Mouse (Mus musculus) forebrain, embryonic 16.5 days (tissue): ENCODE measurements around the gene Tyms. TPM values are rescaled to one million over a fixed set of nuclear protein-coding genes. Genes with fewer than 3 reads are reported as not detected.
A peak's percentile ranks its signal among the peaks of the same experiment; 100 is the strongest.
"Not testable (repeated sequence)": the region's sequence is repeated elsewhere in the genome, so short reads cannot be mapped to it uniquely, and the experiment has no call there.

Experiments
- ATAC-seq: fragments of 200-750 bp; cut with Nextera tagmentation; 2 replicates; pipeline ENCODE4 v1.8.0; 2017; ENCODE audit warnings: mild to moderate bottlenecking, moderate library complexity
- H3K27ac ChIP-seq: fragments of 300-500 bp; sonication (generic); 2 replicates; pipeline ENCODE4 v1.5.1; 2014; ENCODE audit warnings: low read length, control low read depth
- H3K27me3 ChIP-seq: fragments of 300-500 bp; sonication (generic); replicated peaks from 2 replicates; pipeline ENCODE4 v1.6.1; 2014; ENCODE audit warnings: low read length; ENCODE audit not compliant: control insufficient read depth, insufficient read depth
- H3K36me3 ChIP-seq: fragments of 300-500 bp; sonication (generic); 2 replicates; pipeline ENCODE4 v1.6.1; 2014; ENCODE audit not compliant: control insufficient read depth, insufficient read depth
- H3K4me1 ChIP-seq: fragments of 300-500 bp; sonication (generic); replicated peaks from 2 replicates; pipeline ENCODE4 v1.6.1; 2014; ENCODE audit warnings: low read length; ENCODE audit not compliant: control insufficient read depth, insufficient read depth
- H3K4me2 ChIP-seq: fragments of 300-500 bp; sonication (generic); 2 replicates; pipeline ENCODE4 v1.6.1; 2014; ENCODE audit warnings: mild to moderate bottlenecking, low read length, control low read depth
- H3K4me3 ChIP-seq: fragments of 300-500 bp; sonication (generic); replicated peaks from 2 replicates; pipeline ENCODE4 v1.5.1; 2014; ENCODE audit warnings: mild to moderate bottlenecking, low read length, control low read depth
- H3K9ac ChIP-seq: fragments of 300-500 bp; sonication (generic); replicated peaks from 2 replicates; pipeline ENCODE4 v1.6.1; 2014; ENCODE audit warnings: low read depth, low read length, control low read depth
- H3K9me3 ChIP-seq: fragments of 300-500 bp; sonication (generic); 2 replicates; pipeline ENCODE4 v1.6.1; 2016; ENCODE audit warnings: low read length; ENCODE audit not compliant: control insufficient read depth
- WGBS: fragments of 180-500 bp; shearing (Covaris S2); extraction: QIAGEN DNeasy Blood & Tissue Kit; methylation state at CpG from one replicate; pipeline ENCODE4 v1.1.7; 2014; 5-methylcytosine and 5-hydroxymethylcytosine counted together
- polyA plus RNA-seq: library from polyadenylated mRNA; unstranded; fragments of >200 nt; fragmentation: Nextera tagmentation; extraction: Ambion mirVana; gene quantifications from 2 replicates; pipeline ENCODE4 v1.2.1, GENCODE M21; 2015

Tyms gene
- polyA plus RNA-seq, 1 experiment from 2014 or later = 84.3 TPM

GRCm38 (mm10) chr5:30067726-30068125 lies 5.7 kb downstream of the Tyms start:
- Histone ChIP-seq H3K4me3 (no peak overlapping the region), H3K4me2 (no peak overlapping the region), H3K27me3 (no peaks in the 10 kb centered on the region), H3K36me3 (peaks cover 9% of the 10 kb centered on the region), H3K27ac (no peak overlapping the region), H3K9ac (no peak overlapping the region), H3K4me1 (peaks cover 8% of the 10 kb centered on the region), H3K9me3 (no peaks in the 10 kb centered on the region)
- WGBS = 75% methylated on average over 6 of the region's 6 CpGs
- ATAC-seq = no peak

- H3K27ac ChIP-seq, H3K27me3 ChIP-seq, ATAC-seq, H3K4me2 ChIP-seq, H3K36me3 ChIP-seq, H3K9me3 ChIP-seq, H3K4me1 ChIP-seq, H3K4me3 ChIP-seq, H3K9ac ChIP-seq: not testable (repeated sequence)
- 49% methylated on average over 5 of the region's 5 CpGs for WGBS
Measured at GRCm38 (mm10) chr5:30059607-30060006, 13.8 kb downstream of the Tyms start.

GRCm38 (mm10) chr5:30058216-30058731 lies 15.1 kb downstream of the Tyms start:
- 35% methylated on average over 6 of the region's 6 CpGs for WGBS
- Histone ChIP-seq H3K9me3 (no peaks in the 10 kb centered on the region), H3K4me3 (no peak overlapping the region), H3K27ac (no peak overlapping the region), H3K4me1 (no peaks in the 10 kb centered on the region; the same call in 1 of the 2 replicates), H3K36me3 (0 out of 2 replicates have a peak, but pooled peaks cover 7% of the 10 kb centered on the region), H3K27me3 (no peaks in the 10 kb centered on the region), H3K4me2 (no peak overlapping the region), H3K9ac (no peak overlapping the region)
- no peak for ATAC-seq

GRCm38 (mm10) chr5:30039841-30040240 lies 33.6 kb downstream of the Tyms start:
- not testable (repeated sequence) for H3K27me3 ChIP-seq, H3K4me2 ChIP-seq, H3K36me3 ChIP-seq, H3K9ac ChIP-seq, H3K27ac ChIP-seq, H3K9me3 ChIP-seq, H3K4me3 ChIP-seq, H3K4me1 ChIP-seq, ATAC-seq
- 83% methylated on average over 4 of the region's 4 CpGs for WGBS

GRCm38 (mm10) chr5:30039324-30039723 lies 34.1 kb downstream of the Tyms start:
- H3K36me3 ChIP-seq, ATAC-seq, H3K4me1 ChIP-seq, H3K9ac ChIP-seq, H3K27ac ChIP-seq, H3K9me3 ChIP-seq, H3K4me3 ChIP-seq, H3K27me3 ChIP-seq, H3K4me2 ChIP-seq: not testable (repeated sequence)
- 93% methylated on average over 5 of the region's 5 CpGs for WGBS

- not testable (repeated sequence) for H3K9ac ChIP-seq, H3K9me3 ChIP-seq, H3K27me3 ChIP-seq, ATAC-seq, H3K27ac ChIP-seq, H3K36me3 ChIP-seq, H3K4me1 ChIP-seq, H3K4me3 ChIP-seq, H3K4me2 ChIP-seq
- 93% methylated on average over 2 of the region's 2 CpGs for WGBS
Measured at GRCm38 (mm10) chr5:30037111-30037510, 36.3 kb downstream of the Tyms start.

- H3K4me1 ChIP-seq, H3K9me3 ChIP-seq, H3K27ac ChIP-seq, H3K9ac ChIP-seq, ATAC-seq, H3K4me3 ChIP-seq, H3K36me3 ChIP-seq, H3K4me2 ChIP-seq, H3K27me3 ChIP-seq: not testable (repeated sequence)
- 86% methylated on average over 4 of the region's 4 CpGs for WGBS
Measured at GRCm38 (mm10) chr5:30035862-30036261, 37.6 kb downstream of the Tyms start.

- H3K4me1 ChIP-seq = peaks cover 9% of the 10 kb centered on the region
- ATAC-seq = no peak
- H3K4me2 ChIP-seq = no peak overlapping the region
- H3K27me3 ChIP-seq = no peaks in the 10 kb centered on the region
- WGBS = 56% methylated on average over 2 of the region's 2 CpGs
- no peak overlapping the region for H3K9ac ChIP-seq
- no peaks in the 10 kb centered on the region for H3K9me3 ChIP-seq
- no peak overlapping the region for H3K4me3 ChIP-seq
- no peak overlapping the region for H3K27ac ChIP-seq
- no peaks in the 10 kb centered on the region for H3K36me3 ChIP-seq
Measured at GRCm38 (mm10) chr5:30014580-30014979, 58.8 kb downstream of the Tyms start.

- H3K4me1 ChIP-seq = peaks cover 9% of the 10 kb centered on the region
- no peak within 1 kb of the TSS for H3K4me3 ChIP-seq
- WGBS = 47% methylated on average over 16 of the region's 16 CpGs
- H3K36me3 ChIP-seq = no peaks in the 10 kb centered on the region
- H3K4me2 ChIP-seq = peak within 1 kb of the TSS; percentile 21; the same call in 1 of the 2 replicates
- no peaks in the 10 kb centered on the region for H3K27me3 ChIP-seq
- H3K27ac ChIP-seq = no peak within 1 kb of the TSS
- H3K9ac ChIP-seq = no peak within 1 kb of the TSS
- peak; percentile 93 for ATAC-seq
- H3K9me3 ChIP-seq = no peaks in the 10 kb centered on the region
Measured at GRCm38 (mm10) chr5:30012726-30013503, 60.5 kb downstream of the Tyms start, which contains the start of gene Il6. Gene Il6, plus strand, starts transcription at chr5:30013114.
